Mouse (Mus musculus) cortical plate, adult 2 months (tissue): ENCODE results near the gene Clec18a.

ENCODE experiments used
- CTCF ChIP-seq: fragments of 200-500 bp; IDR thresholded peaks from 2 replicates; pipeline ENCODE4 v1.5.1; 2011; ENCODE audit warnings: mild to moderate bottlenecking, control low read depth, low read length; ENCODE audit not compliant: insufficient read depth; ENCODE audit errors: extremely low read depth
- POLR2A ChIP-seq: fragments of 200-500 bp; IDR thresholded peaks from 2 replicates; pipeline ENCODE4 v1.6.1; 2011; ENCODE audit warnings: mild to moderate bottlenecking, low read length, control low read depth; ENCODE audit not compliant: insufficient read depth; ENCODE audit errors: extremely low read depth

DNA sequence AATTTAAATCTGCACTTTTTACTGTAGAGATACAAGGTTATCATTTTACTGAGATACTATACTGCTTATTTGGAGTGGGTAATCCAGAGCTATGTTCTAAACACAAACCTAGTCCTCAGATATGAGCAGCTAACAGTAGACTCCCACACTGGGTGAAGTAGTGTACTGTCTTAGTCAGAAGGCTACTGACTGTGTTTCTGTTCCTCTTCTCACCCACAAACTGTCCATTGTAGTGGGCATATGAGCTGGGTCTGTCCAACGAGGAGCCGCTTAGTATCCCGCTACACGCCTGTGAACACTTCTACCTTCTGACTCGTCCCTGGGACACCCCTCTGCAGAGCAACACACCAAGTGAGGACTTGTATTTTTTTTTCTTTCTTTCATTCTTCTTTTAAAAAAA is 22.7 kb upstream of the Clec18a start:
- TF ChIP-seq POLR2A: no peak
- TF ChIP-seq CTCF: no peak
